In genomic region chr2:150648300-150648895, GRCm38 (mm10) we compare ENCODE assay signal across 12 mouse cellular contexts. TPM values are rescaled to one million over a fixed set of nuclear protein-coding genes. Genes with fewer than 3 reads are reported as not detected.
DNase-seq lines count a peak whose midpoint lies in the region; ATAC-seq and TF ChIP-seq lines count a peak whose summit lies in the region.
"Had no signal": no experiment of that assay in that cellular context is flagged by ENCODE, and none has a peak within 500 bp of the region (broad histone marks: within the 10 kb centered on the region; RNA-seq: fewer than 3 reads in every experiment).

No protein-coding gene starts in this region.

- no peaks in the 10 kb centered on the region for H3K36me3 ChIP-seq in midbrain, embryonic 15.5 days (replicated peaks)
- H3K36me3 ChIP-seq in midbrain, embryonic 13.5 days = no peaks in the 10 kb centered on the region
- H3K36me3 ChIP-seq in hindbrain, embryonic 12.5 days = no peaks in the 10 kb centered on the region
- H3K36me3 ChIP-seq in testis, adult 2 months (ENCODE audit: control insufficient read depth, insufficient read depth, low read length) = no peaks in the 10 kb centered on the region
- H3K36me3 ChIP-seq: heart, embryonic 15.5 days had no signal

- no peak overlapping the region for H3K9ac ChIP-seq in midbrain, embryonic 15.5 days
- H3K9ac ChIP-seq in midbrain, embryonic 13.5 days (replicated peaks) = no peak overlapping the region
- no peak overlapping the region for H3K9ac ChIP-seq in hindbrain, embryonic 12.5 days
- H3K9ac ChIP-seq: heart, embryonic 15.5 days had no signal

- peak overlapping the region; percentile 21; the same call in 1 of the 2 replicates for H3K27ac ChIP-seq in midbrain, embryonic 15.5 days
- no peak overlapping the region; the same call in 1 of the 2 replicates for H3K27ac ChIP-seq in midbrain, embryonic 13.5 days
- H3K27ac ChIP-seq in hindbrain, embryonic 12.5 days = peak overlapping the region; percentile 52; the same call in 1 of the 2 replicates
- H3K27ac ChIP-seq in testis, adult 2 months (ENCODE audit: control insufficient read depth, insufficient read depth, low read depth, low read length) = peak overlapping the region; percentile 49
- H3K27ac ChIP-seq: heart, embryonic 15.5 days had no signal

- no peaks in the 10 kb centered on the region for H3K9me3 ChIP-seq in midbrain, embryonic 15.5 days
- H3K9me3 ChIP-seq in midbrain, embryonic 13.5 days = no peaks in the 10 kb centered on the region
- no peaks in the 10 kb centered on the region for H3K9me3 ChIP-seq in hindbrain, embryonic 12.5 days (replicated peaks)
- H3K9me3 ChIP-seq: heart, embryonic 15.5 days had no signal

- no peak for TF ChIP-seq POLR2A in testis, adult 2 months (IDR thresholded peaks at IDR 0.05; ENCODE audit: control insufficient read depth, low read depth, low read length)

- H3K4me1 ChIP-seq in midbrain, embryonic 15.5 days = peaks cover 23% of the 10 kb centered on the region
- peaks cover 46% of the 10 kb centered on the region for H3K4me1 ChIP-seq in midbrain, embryonic 13.5 days (replicated peaks)
- H3K4me1 ChIP-seq in hindbrain, embryonic 12.5 days = peaks cover 31% of the 10 kb centered on the region
- peaks cover 5% of the 10 kb centered on the region for H3K4me1 ChIP-seq in testis, adult 2 months (ENCODE audit: control insufficient read depth, insufficient read depth, low read length)

- no peak overlapping the region for H3K4me3 ChIP-seq in midbrain, embryonic 15.5 days
- H3K4me3 ChIP-seq in midbrain, embryonic 13.5 days (replicated peaks) = no peak overlapping the region
- no peak overlapping the region for H3K4me3 ChIP-seq in hindbrain, embryonic 12.5 days
- no peak overlapping the region for H3K4me3 ChIP-seq in testis, adult 2 months (ENCODE audit: control insufficient read depth, low read depth, low read length)
- H3K4me3 ChIP-seq: heart, embryonic 15.5 days had no signal

- DNase-seq in heart, adult 11 months = peak; percentile 97
- no peak for DNase-seq in heart, postnatal 4 days
- no peak for DNase-seq in thymus, postnatal 0 days (ENCODE audit: low spot score)
- no peak for DNase-seq in kidney, postnatal 4 days

- TF ChIP-seq CTCF in testis, adult 2 months (IDR thresholded peaks at IDR 0.05; ENCODE audit: control insufficient read depth, insufficient read depth, insufficient replicate concordance, low read depth, low read length) = no peak

- no peak for ATAC-seq in midbrain, embryonic 15.5 days (replicated peaks)
- no peak for ATAC-seq in midbrain, embryonic 13.5 days
- no peak for ATAC-seq in hindbrain, embryonic 12.5 days (ENCODE audit: low FRiP score)

- H3K4me2 ChIP-seq in midbrain, embryonic 15.5 days = no peak overlapping the region
- no peak overlapping the region for H3K4me2 ChIP-seq in midbrain, embryonic 13.5 days (replicated peaks)
- H3K4me2 ChIP-seq in hindbrain, embryonic 12.5 days (replicated peaks) = no peak overlapping the region
- H3K4me2 ChIP-seq: heart, embryonic 15.5 days; liver, embryonic 11.5 days had no signal

- no peaks in the 10 kb centered on the region for H3K27me3 ChIP-seq in midbrain, embryonic 15.5 days (replicated peaks)
- no peaks in the 10 kb centered on the region for H3K27me3 ChIP-seq in midbrain, embryonic 13.5 days
- no peaks in the 10 kb centered on the region for H3K27me3 ChIP-seq in hindbrain, embryonic 12.5 days
- H3K27me3 ChIP-seq in testis, adult 2 months (ENCODE audit: control insufficient read depth, insufficient read depth, low read length) = no peaks in the 10 kb centered on the region
- H3K27me3 ChIP-seq: heart, embryonic 15.5 days had no signal

- WGBS in midbrain, embryonic 15.5 days = 59% methylated on average over 13 of the region's 13 CpGs
- 63% methylated on average over 13 of the region's 13 CpGs for WGBS in midbrain, embryonic 13.5 days
- WGBS in hindbrain, embryonic 12.5 days = 55% methylated on average over 13 of the region's 13 CpGs

RNA-seq across cellular contexts. Expression of gene Acss1, which starts 19.9 kb away (rescaled TPM):
- 10 to 100 TPM; 26.7 to 27.3 TPM for total RNA-seq in heart, postnatal 4 days (2021)
- 16.7 and 20.9 TPM in 2 replicates for polyA plus RNA-seq in midbrain, embryonic 15.5 days (2015; fragmentation: Nextera tagmentation; extraction: Ambion mirVana)
- 20.1 and 22.7 TPM in 2 replicates for polyA plus RNA-seq in midbrain, embryonic 13.5 days (2015; fragmentation: Nextera tagmentation; extraction: Ambion mirVana)
- 28.4 and 32.6 TPM in 2 replicates for polyA plus RNA-seq in hindbrain, embryonic 12.5 days (2016; fragmentation: Nextera tagmentation; extraction: Ambion mirVana)
- polyA plus RNA-seq in testis, adult 2 months (2012; rRNA removed) = 9.7 and 14.6 TPM in 2 replicates
- 22.0 and 25.3 TPM in 2 replicates for polyA plus RNA-seq in thymus, postnatal 0 days (2015; fragmentation: Nextera tagmentation; extraction: Ambion mirVana)

RNA-seq across cellular contexts. Expression of gene Apmap, which starts 40.0 kb away (rescaled TPM):
- total RNA-seq in heart, postnatal 4 days (2021) = 10 to 100 TPM; 33.5 to 37.6 TPM
- 39.5 and 42.1 TPM in 2 replicates for polyA plus RNA-seq in midbrain, embryonic 15.5 days (2015; fragmentation: Nextera tagmentation; extraction: Ambion mirVana)
- 39.9 and 43.0 TPM in 2 replicates for polyA plus RNA-seq in midbrain, embryonic 13.5 days (2015; fragmentation: Nextera tagmentation; extraction: Ambion mirVana)
- polyA plus RNA-seq in hindbrain, embryonic 12.5 days (2016; fragmentation: Nextera tagmentation; extraction: Ambion mirVana) = 36.1 and 38.1 TPM in 2 replicates
- 24.1 and 31.2 TPM in 2 replicates for polyA plus RNA-seq in testis, adult 2 months (2012; rRNA removed)
- 36.6 and 41.1 TPM in 2 replicates for polyA plus RNA-seq in thymus, postnatal 0 days (2015; fragmentation: Nextera tagmentation; extraction: Ambion mirVana)

RNA-seq across cellular contexts. Expression of gene Vsx1, which starts 40.8 kb away (rescaled TPM):
- total RNA-seq in heart, postnatal 4 days (2021) = not detected
- polyA plus RNA-seq in midbrain, embryonic 15.5 days (2015; fragmentation: Nextera tagmentation; extraction: Ambion mirVana) = 0.04 and 0.06 TPM in 2 replicates
- polyA plus RNA-seq in midbrain, embryonic 13.5 days (2015; fragmentation: Nextera tagmentation; extraction: Ambion mirVana) = 0.05 and 0.23 TPM in 2 replicates
- polyA plus RNA-seq in hindbrain, embryonic 12.5 days (2016; fragmentation: Nextera tagmentation; extraction: Ambion mirVana) = 1.0 and 1.3 TPM in 2 replicates
- 0.02 TPM in 1 of 2 replicates, not detected in the other for polyA plus RNA-seq in testis, adult 2 months (2012; rRNA removed)
- not detected in 2 replicates for polyA plus RNA-seq in thymus, postnatal 0 days (2015; fragmentation: Nextera tagmentation; extraction: Ambion mirVana)
- polyA plus RNA-seq: cerebellum, adult 2 months; heart, embryonic 15.5 days; liver, embryonic 11.5 days; stomach, embryonic 16.5 days had no signal
